Mouse (Mus musculus): ENCODE data around the gene Stk36. TPM values are rescaled to one million over a fixed set of nuclear protein-coding genes. Genes with fewer than 3 reads are reported as not detected.

Gene Stk36
- polyA plus RNA-seq, 1 experiment from 2014 or later: 3.2 TPM

Small RNA genes lying within 50 kb of the gene (microRNA-seq; reads per million reads assigned to microRNA genes)
- not detected for gene Gm25035 (ENCODE audit: borderline number of aligned reads)

Other genes starting within 250 kb of the Stk36 start
- gene Catip, start 239.3 kb upstream of the Stk36 start, polyA plus RNA-seq (2014; fragmentation: Nextera tagmentation; extraction: Ambion mirVana): 0.21 TPM in 1 of 2 replicates, not detected in the other
- gene Slc11a1, start 226.2 kb upstream of the Stk36 start, polyA plus RNA-seq (2014; fragmentation: Nextera tagmentation; extraction: Ambion mirVana): 10.0 and 10.4 TPM in 2 replicates
- 65.2 and 71.1 TPM in 2 replicates for gene Ctdsp1, start 209.9 kb upstream of the Stk36 start, polyA plus RNA-seq (2014; fragmentation: Nextera tagmentation; extraction: Ambion mirVana)
- gene Vil1, start 192.1 kb upstream of the Stk36 start, polyA plus RNA-seq (2014; fragmentation: Nextera tagmentation; extraction: Ambion mirVana): 0.88 and 0.94 TPM in 2 replicates
- gene Cnot9, start 95.4 kb upstream of the Stk36 start, polyA plus RNA-seq (2014; fragmentation: Nextera tagmentation; extraction: Ambion mirVana): 88.5 and 90.8 TPM in 2 replicates
- 0.10 TPM in 1 of 2 replicates, not detected in the other for gene Plcd4, start 58.6 kb upstream of the Stk36 start, polyA plus RNA-seq (2014; fragmentation: Nextera tagmentation; extraction: Ambion mirVana)
- 28.8 and 32.3 TPM in 2 replicates for gene Usp37, start 57.2 kb upstream of the Stk36 start, polyA plus RNA-seq (2014; fragmentation: Nextera tagmentation; extraction: Ambion mirVana)
- gene Zfp142, start 13.2 kb upstream of the Stk36 start, polyA plus RNA-seq (2014; fragmentation: Nextera tagmentation; extraction: Ambion mirVana): 6.5 and 8.1 TPM in 2 replicates
- 25.7 and 26.4 TPM in 2 replicates for gene Bcs1l, start 13.2 kb upstream of the Stk36 start, polyA plus RNA-seq (2014; fragmentation: Nextera tagmentation; extraction: Ambion mirVana)
- 6.0 and 8.1 TPM in 2 replicates for gene Rnf25, start within 50 bp of the Stk36 start, polyA plus RNA-seq (2014; fragmentation: Nextera tagmentation; extraction: Ambion mirVana)
- gene Ttll4, start 60.3 kb downstream of the Stk36 start, polyA plus RNA-seq (2014; fragmentation: Nextera tagmentation; extraction: Ambion mirVana): 31.5 and 35.0 TPM in 2 replicates
- gene Cyp27a1, start 112.1 kb downstream of the Stk36 start, polyA plus RNA-seq (2014; fragmentation: Nextera tagmentation; extraction: Ambion mirVana): 2.7 and 4.0 TPM in 2 replicates
- gene Prkag3, start 147.8 kb downstream of the Stk36 start, polyA plus RNA-seq (2014; fragmentation: Nextera tagmentation; extraction: Ambion mirVana): not detected in 2 replicates
- gene Wnt6, start 170.4 kb downstream of the Stk36 start, polyA plus RNA-seq (2014; fragmentation: Nextera tagmentation; extraction: Ambion mirVana): 1.5 and 2.4 TPM in 2 replicates
- 0.10 and 0.22 TPM in 2 replicates for gene Wnt10a, start 190.1 kb downstream of the Stk36 start, polyA plus RNA-seq (2014; fragmentation: Nextera tagmentation; extraction: Ambion mirVana)